Mouse (Mus musculus) frontal cortex, postnatal 25 days (tissue): ENCODE results near the gene Catsper2.

Source experiments
- DNase-seq, 2 experiments: peaks; one replicate each; pipeline ENCODE4 v3.0.0; 2022; ENCODE audit warnings: low spot score in 2 of 2

Gene Catsper2

DNA sequence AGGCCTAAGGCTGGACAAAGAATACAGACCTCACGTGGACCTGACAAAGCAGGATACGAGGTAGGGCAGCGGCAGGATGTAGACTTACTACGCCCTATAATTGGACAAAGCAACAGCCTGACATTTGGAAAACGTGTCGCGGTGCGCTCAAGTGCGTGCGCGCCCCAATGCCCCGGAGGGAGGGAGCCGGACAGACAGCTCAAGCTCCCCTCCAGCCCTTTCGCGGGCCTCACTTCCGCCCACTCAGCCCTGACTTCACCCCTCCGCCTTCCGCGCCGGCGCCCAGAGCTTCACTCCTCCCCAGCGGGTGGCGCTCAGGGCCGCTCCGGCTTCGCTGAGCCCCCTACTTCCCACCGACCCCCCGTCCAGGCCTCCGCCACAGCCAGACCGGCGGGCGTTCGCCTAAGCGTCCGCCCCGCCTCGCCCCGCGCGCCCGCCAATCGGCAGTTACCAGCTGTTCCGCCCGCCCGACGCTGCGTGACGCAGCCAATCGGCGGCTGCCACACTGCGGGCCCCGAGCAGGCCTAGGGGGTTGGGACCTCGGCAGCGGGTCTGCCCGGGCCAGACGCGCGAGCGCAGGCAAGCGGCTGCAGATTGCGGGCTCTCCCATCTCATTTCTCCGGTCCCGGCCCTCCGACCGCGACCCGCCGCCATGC is at the start of gene Catsper2, which contains the start of gene Pdia3:
Gene Catsper2 (minus strand): TSS at position 406 of the 656 bp plus-strand sequence.
Gene Pdia3 (plus strand): TSS at position 389 of the 656 bp plus-strand sequence.
- DNase-seq = peak; percentile 79 to 86

- DNase-seq = no peak
These were observed 46.5 kb upstream of the Catsper2 start for GRCm38 (mm10) chr2:121460071-121460470.

GRCm38 (mm10) chr2:121456692-121457642 is 43.4 kb upstream of the Catsper2 start, which contains the start of gene Serinc4:
Gene Serinc4 (minus strand): TSS chr2:121456781.
- DNase-seq = peak; percentile 68 to 70

DNA sequence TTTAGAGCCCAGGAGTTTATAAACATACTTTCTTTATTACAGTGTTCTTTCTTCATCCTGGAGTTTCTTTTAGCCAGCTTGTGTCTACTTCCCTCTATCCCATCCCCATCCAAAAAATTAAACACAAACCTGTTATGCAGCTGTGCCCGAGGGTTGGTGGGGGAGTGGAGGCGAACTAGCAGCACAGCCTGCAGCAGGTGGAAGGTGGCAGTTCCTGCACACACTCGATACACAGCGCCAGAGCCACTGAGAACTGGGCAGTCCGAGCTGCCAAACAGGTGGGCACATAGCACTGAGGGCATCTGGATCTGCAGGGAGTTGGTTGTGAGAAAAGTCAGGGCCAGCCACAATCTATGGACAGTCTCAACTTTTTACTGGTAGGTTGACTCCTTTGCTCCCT is 41.9 kb upstream of the Catsper2 start:
- no peak for DNase-seq

DNA sequence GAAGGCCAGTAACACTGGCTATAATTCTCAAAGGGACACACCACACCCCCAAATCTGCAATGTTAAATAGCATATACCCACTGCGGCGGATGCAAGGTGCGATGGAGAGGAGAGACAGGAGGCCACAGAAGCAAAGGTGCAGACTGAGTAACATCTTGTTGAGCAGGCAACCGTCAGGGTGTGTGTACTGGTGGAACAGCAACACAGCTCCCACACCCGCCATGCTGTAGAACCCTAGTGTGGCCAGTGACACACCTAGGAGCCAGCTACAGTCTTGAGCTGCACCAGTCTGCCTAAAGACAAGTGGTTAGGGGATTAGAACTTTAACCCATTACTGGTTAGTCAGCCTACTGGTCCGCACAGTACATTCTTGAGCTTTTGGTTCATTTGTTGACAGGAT is 40.3 kb upstream of the Catsper2 start:
- no peak for DNase-seq

DNA sequence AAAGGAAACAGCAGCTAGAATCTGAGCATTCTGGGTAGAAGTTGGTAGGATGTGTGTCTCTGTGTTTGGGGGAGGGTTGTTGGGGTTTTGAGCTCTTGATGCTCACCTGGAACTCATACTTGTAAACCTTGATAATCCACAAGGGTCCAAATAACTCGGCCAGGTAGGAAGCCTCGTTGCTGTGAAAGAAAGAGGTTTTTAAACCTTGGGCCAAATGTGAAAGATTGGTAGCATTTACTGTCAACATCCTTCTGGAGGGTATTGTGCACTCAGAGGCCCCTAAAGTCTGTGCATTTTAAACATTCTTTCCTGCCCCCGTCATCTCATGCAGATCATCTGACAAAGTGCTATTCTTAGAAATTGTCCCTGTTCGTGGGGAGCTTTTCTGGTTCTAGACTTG is 39.4 kb upstream of the Catsper2 start, which contains the start of gene Hypk:
Gene Hypk (plus strand): TSS at position 301 of the 400 bp plus-strand sequence.
- no peak for DNase-seq

DNA sequence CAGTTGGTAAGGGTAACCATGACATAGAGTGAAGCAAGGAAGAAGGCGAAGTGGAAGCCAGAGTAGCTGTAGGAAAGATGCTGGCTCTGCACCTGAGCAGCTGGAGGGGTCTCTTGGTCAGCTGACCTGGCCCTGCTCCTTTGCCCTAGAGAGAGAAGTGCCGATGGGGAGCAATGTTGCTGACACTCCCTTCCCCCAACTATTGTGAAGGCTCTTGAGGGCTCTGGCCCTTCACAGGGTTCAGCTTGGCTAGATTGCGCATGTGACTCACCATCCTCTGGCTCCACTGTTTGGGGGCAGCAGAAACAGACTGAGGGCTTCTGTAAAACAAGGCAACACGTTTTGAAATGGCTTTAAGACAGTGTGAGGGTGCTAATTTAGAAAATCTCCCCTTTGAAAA is 38.8 kb upstream of the Catsper2 start:
- no peak for DNase-seq

- DNase-seq = no peak
These were observed 36.5 kb upstream of the Catsper2 start for GRCm38 (mm10) chr2:121450093-121450492.

DNA sequence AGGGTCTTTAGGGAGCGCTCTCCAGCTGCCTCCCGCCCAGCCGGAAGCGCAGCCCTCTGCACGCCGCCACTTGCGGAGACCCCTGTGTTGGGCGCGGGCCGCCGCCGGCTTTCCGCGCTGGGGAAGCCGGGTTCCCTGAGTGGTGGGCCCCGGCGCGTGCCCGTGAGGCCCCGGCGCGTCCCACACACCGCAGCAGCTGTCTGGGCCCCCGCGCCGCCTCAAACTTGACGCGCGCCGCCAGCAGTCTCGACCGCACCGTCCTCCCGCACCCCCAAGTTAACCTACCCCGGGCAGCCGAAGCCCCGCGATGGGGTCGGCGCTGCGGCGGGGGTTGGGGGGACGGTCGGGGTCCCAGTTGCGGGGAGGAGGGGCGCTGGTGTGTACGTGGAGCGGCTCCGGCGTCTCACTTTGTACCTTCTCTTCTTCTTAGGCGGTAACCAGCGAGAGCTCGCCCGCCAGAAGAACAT is 36.0 kb upstream of the Catsper2 start:
- no peak for DNase-seq

DNA sequence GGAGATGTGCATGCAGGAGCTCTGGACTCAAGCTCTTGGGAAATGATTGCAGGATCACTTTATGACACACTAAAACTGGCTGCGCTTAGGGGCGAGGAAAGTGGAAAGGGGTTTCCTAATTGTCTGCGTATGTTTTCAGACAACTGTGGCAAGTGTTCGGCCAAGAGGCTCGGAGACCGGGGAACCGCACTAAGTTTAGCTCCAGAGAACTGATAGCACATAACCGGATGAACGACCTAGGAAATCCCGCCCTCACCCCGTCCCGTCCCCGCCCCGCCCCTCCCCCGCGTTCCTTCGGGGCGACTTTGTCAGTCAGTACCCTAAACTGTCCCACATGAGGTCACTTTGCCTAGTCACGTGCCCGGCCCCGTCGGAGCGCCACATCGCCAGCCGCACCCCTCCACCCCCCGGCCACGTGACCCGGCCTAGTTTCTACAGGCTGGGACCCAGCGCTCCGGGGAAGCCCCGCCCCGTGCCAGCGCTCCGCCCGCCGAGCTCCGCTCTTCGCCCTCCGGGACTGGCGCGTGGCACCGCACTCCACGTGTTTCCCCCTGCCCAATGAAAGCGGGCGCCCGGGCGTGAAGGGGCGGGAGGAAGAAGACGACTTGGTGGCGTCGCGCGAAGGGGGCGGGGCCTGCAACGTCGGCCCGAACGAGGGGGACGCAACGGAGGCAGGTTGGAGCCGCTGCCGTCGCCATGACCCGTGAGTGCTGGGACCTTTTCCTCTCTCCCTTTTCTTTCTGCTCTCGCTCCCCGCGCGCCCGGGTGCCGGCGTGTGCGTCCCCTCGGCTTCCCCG is 35.3 kb upstream of the Catsper2 start, which contains the start of gene Serf2:
Gene Serf2 (plus strand): TSS at position 457 of the 797 bp plus-strand sequence.
- DNase-seq = peak; percentile 94 to 97

DNA sequence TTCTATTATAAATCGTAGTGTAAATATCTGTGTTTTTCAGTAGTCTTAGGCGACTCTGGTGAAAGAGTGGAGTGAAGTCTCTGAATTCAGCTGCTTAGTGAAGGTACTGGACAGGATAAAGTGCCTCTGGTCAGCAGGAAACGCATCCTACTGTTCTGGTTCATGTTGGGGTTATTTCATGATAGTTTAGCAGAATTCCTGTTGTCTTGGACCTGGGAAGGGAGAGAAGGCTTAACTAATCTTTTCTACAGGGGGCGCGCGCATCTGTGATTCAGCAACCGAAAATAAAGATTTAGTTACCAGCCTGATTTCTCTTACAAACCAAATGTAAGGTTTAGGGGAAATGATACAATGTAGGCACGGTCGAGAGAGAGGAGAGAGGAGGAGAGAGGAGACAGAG is 34.5 kb upstream of the Catsper2 start:
- DNase-seq = no peak

DNA sequence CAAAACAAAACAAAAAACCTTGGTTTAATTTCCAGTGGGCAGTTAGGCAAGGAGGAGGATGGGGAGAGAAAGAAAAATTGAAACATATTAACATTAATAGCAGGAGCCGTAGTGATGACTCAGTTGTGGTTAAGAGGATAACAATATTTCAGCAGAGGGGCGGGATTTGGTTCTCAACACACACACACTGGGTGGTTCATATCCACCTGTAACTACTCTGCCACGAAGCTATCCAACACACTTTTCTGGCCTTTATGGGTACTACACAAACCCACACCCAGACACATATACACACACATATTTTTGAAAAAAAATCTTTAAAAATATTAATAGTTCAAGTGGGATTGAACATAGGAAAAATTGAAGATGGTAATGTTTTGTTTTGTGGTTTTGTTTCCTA is 33.4 kb upstream of the Catsper2 start:
- no peak for DNase-seq

GRCm38 (mm10) chr2:121446506-121446905 is 32.9 kb upstream of the Catsper2 start:
- DNase-seq = no peak

DNA sequence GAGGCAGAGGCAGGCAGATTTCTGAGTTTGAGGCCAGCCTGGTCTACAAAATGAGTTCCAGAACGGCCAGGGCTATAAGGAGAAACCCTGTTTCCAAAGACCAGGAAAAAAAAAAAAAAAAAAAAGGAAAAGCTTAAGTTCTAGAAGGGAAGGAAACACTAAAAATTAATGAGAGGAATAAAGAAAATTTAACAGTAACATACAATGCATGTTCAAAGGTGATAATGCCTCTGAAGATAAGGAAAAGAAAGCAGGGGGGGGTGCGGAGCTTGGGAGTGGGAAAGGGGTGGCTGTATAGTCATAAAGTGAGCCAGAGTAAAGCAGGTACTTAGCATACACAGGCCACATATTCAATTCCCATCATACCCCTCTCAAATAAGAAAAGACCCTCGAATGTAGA is 31.5 kb upstream of the Catsper2 start:
- DNase-seq = no peak

- no peak for DNase-seq
These were observed 30.6 kb upstream of the Catsper2 start, which contains the start of gene Ell3 for GRCm38 (mm10) chr2:121444178-121444577. Gene Ell3 (minus strand): TSS chr2:121444278.

GRCm38 (mm10) chr2:121443068-121443349 is 29.4 kb upstream of the Catsper2 start:
- no peak for DNase-seq

DNA sequence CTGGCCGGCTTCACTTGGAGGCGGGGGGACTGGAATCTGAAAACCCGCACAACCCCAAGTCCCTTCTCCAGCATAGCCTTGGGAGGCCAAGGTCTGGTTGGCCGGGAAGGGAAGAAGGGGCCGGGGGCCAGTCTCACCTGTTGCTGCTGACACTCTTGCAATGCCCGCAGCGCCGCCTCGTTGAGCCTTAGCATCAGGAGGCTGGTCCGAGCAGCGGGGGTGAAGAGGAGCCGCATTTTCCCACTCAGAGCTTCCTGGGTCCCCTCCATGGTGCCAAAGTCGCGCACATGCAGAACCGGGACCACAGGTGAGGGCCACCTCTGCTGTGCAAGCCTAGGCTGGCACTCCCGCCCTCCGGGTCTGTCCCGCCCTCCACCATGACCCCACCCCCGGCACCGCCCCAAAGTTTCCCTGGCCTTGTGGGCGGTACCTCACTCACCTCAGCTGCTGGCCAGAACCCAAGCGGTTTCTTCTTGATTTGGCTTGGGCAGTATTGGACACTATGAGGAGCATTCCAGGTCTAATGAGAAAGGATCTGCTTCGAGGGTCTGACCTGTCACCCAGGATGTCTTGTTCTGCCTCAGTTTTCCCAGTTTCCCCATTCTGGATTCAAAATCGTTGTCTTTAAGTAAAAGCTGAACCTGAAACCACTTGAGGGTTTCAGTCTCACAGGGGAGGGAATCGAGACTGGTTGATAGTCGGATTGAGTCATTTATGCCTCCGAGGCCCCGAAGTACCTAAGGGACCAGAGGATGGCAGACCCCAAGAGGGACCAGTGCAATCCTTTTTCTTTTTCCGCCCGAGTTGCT is 28.9 kb upstream of the Catsper2 start:
- DNase-seq = no peak

DNA sequence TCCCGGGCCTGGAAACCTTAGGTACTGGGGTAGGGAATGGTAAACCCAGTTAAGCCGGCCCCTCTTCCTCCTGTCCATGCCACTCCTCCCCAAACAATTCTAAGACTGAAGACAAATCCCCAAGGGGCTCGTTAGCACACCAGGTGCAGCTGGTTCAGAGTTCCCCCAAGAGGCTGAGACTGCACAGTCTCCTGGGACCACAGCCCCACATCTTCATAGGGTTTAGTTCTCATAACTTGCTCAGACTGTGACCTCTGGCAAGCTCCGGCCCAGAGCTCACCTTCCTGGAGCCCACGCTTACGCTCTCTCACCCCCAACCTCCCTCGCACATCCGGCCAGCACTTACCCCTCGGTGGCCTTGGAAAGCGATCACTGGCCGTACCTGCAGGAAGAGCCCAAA is 28.2 kb upstream of the Catsper2 start:
- no peak for DNase-seq

GRCm38 (mm10) chr2:121440834-121441605 is 27.4 kb upstream of the Catsper2 start:
- DNase-seq = no peak

GRCm38 (mm10) chr2:121439746-121440145 is 26.2 kb upstream of the Catsper2 start:
- no peak for DNase-seq
